Mouse (Mus musculus) stomach, postnatal 0 days (tissue): ENCODE data around the gene Cct7. TPM values are rescaled to one million over a fixed set of nuclear protein-coding genes. Genes with fewer than 3 reads are reported as not detected.
A peak's percentile ranks its signal among the peaks of the same experiment; 100 is the strongest.

Experiments
- ATAC-seq: fragments of 200-750 bp; cut with Nextera tagmentation; 2 replicates; pipeline ENCODE4 v1.8.0; 2017; ENCODE audit not compliant: low FRiP score, low TSS enrichment
- DNase-seq: peaks from one replicate; pipeline ENCODE4 v3.0.0-alpha.2; 2016; ENCODE audit warnings: low spot score
- H3K27ac ChIP-seq: fragments of 300-500 bp; sonication (generic); replicated peaks from 2 replicates; pipeline ENCODE4 v1.5.1; 2014; ENCODE audit warnings: mild to moderate bottlenecking, control low read depth
- H3K27me3 ChIP-seq: fragments of 300-500 bp; sonication (generic); 2 replicates; pipeline ENCODE4 v1.6.1; 2014; ENCODE audit warnings: low read length; ENCODE audit not compliant: control insufficient read depth, insufficient read depth
- H3K36me3 ChIP-seq: fragments of 300-500 bp; sonication (generic); 2 replicates; pipeline ENCODE4 v1.6.1; 2014; ENCODE audit warnings: low read length, mixed read lengths; ENCODE audit not compliant: control insufficient read depth, insufficient read depth
- H3K4me1 ChIP-seq: fragments of 300-500 bp; sonication (generic); replicated peaks from 2 replicates; pipeline ENCODE4 v1.6.1; 2014; ENCODE audit warnings: antibody characterized with exemption; ENCODE audit not compliant: control insufficient read depth, insufficient read depth
- H3K4me2 ChIP-seq: fragments of 300-500 bp; sonication (generic); replicated peaks from 2 replicates; pipeline ENCODE4 v1.6.1; 2014; ENCODE audit warnings: low read depth, mild to moderate bottlenecking, control low read depth, moderate library complexity
- H3K4me3 ChIP-seq: fragments of 300-500 bp; sonication (generic); 2 replicates; pipeline ENCODE4 v1.5.1; 2014; ENCODE audit warnings: low read depth, low read length, control low read depth
- H3K9ac ChIP-seq: fragments of 300-500 bp; sonication (generic); 2 replicates; pipeline ENCODE4 v1.6.1; 2014; ENCODE audit warnings: mild to moderate bottlenecking, low read length, control low read depth, mixed read lengths
- H3K9me3 ChIP-seq: fragments of 300-500 bp; sonication (generic); 2 replicates; pipeline ENCODE4 v1.6.1; 2016; ENCODE audit warnings: low read length; ENCODE audit not compliant: control insufficient read depth
- CTCF ChIP-seq: IDR thresholded peaks from 2 replicates; pipeline ENCODE4 v1.5.1; 2016; ENCODE audit warnings: antibody characterized with exemption, low read depth, mild to moderate bottlenecking, moderate library complexity
- EP300 ChIP-seq: optimal IDR thresholded peaks from 2 replicates; pipeline ENCODE3; 2016; ENCODE audit warnings: antibody characterized with exemption
- WGBS: fragments of 180-500 bp; shearing (Covaris S2); extraction: QIAGEN DNeasy Blood & Tissue Kit; methylation state at CpG from one replicate; pipeline ENCODE4 v1.1.7; 2014; 5-methylcytosine and 5-hydroxymethylcytosine counted together
- polyA plus RNA-seq: library from polyadenylated mRNA; unstranded; fragments of >200 nt; fragmentation: Nextera tagmentation; extraction: Ambion mirVana; gene quantifications from 2 replicates; pipeline ENCODE4 v1.2.1, GENCODE M21; 2015

Gene Cct7
- polyA plus RNA-seq, 1 experiment from 2014 or later, result 219 TPM

DNA sequence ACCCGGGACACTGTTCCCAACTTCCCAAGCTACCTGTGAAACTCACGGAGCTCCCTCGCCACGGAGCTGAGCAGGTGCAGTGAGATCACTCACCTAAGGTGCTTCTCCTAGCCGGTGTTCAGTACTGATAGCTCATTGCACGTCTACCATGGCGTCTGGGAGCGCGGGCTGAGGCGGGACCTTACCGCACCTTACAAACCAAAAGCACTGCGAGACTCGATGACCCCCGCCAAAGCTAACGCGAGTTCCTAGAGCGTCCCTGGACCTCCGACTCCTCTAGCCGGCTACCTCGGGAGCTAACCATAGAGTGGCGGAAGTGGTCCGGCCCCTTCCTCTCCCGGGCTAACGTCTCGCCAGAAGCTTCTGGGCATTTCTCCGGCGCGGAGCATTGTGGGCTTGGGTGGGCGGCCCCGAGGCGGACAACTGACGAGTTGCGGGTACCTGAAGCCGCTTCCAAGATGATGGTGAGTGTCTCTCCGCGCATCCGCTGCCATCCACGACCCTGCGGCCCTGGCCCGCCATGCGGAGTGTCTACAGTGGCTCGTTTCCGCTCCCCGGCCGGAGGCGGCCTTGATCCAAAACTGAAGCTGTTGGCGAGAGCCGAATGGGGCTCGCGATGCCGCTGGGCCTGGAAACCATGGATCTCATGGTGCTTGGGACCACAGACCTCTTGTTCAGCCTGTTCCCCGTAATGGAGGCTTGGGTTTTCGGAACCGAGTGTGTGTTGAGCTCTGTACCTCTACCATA, 523 bp downstream of the Cct7 start, which contains the start of gene Pradc1:
Gene Pradc1 (minus strand): TSS at position 307 of the 747 bp plus-strand sequence.
- Histone ChIP-seq H3K9me3 (no peaks in the 10 kb centered on the region), H3K36me3 (no peaks in the 10 kb centered on the region), H3K9ac (peak within 1 kb of the TSS; percentile 89), H3K4me2 (peak within 1 kb of the TSS; percentile 98), H3K4me3 (peak within 1 kb of the TSS; percentile 82), H3K27ac (peak within 1 kb of the TSS; percentile 98), H3K4me1 (no peaks in the 10 kb centered on the region), H3K27me3 (no peaks in the 10 kb centered on the region)
- WGBS, result under 1% methylated on average over 54 of the region's 54 CpGs
- TF ChIP-seq EP300 (peak; percentile 97), CTCF (no peak)
- DNase-seq (peak; percentile 99), ATAC-seq (peak; percentile 91)

DNA sequence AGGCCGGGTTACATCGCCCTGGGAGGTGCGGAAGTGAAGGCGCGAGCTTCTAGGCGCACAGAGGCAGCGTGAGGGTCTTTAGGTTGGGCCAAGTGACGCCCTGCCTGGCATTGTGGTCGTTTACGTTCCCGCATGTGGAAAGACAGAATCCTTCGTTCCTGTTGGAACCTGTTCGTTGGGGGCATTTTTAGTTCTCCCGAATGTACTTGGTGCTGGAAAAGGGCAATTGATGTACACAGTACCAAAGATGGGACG, 1.0 kb downstream of the Cct7 start:
- under 1% methylated on average over 15 of the region's 15 CpGs for WGBS
- no peaks in the 10 kb centered on the region for H3K27me3 ChIP-seq
- H3K4me1 ChIP-seq, result no peaks in the 10 kb centered on the region
- H3K4me3 ChIP-seq, result peak overlapping the region; percentile 82
- H3K9ac ChIP-seq, result peak overlapping the region; percentile 89
- no peaks in the 10 kb centered on the region for H3K9me3 ChIP-seq
- H3K27ac ChIP-seq, result peak overlapping the region; percentile 98
- TF ChIP-seq CTCF (no peak), EP300 (no peak)
- peak overlapping the region; percentile 76 for H3K4me2 ChIP-seq
- H3K36me3 ChIP-seq, result no peaks in the 10 kb centered on the region
- DNase-seq (no peak), ATAC-seq (no peak)

- no peak for ATAC-seq
- peak; percentile 31 for DNase-seq
- peak overlapping the region; percentile 98 for H3K27ac ChIP-seq
- TF ChIP-seq EP300, result no peak
- no peak for TF ChIP-seq CTCF
- H3K4me1 ChIP-seq, result no peaks in the 10 kb centered on the region
- no peaks in the 10 kb centered on the region for H3K27me3 ChIP-seq
- peak overlapping the region; percentile 76 for H3K4me2 ChIP-seq
- H3K9me3 ChIP-seq, result no peaks in the 10 kb centered on the region
- 2% methylated on average over 7 of the region's 7 CpGs for WGBS
- no peaks in the 10 kb centered on the region for H3K36me3 ChIP-seq
- H3K9ac ChIP-seq, result peak overlapping the region; percentile 89
- H3K4me3 ChIP-seq, result peak overlapping the region; percentile 82
Measured at GRCm38 (mm10) chr6:85452816-85453215, 1.5 kb downstream of the Cct7 start.

GRCm38 (mm10) chr6:85459621-85460020, 8.3 kb downstream of the Cct7 start:
- Histone ChIP-seq H3K36me3 (peaks cover 28% of the 10 kb centered on the region), H3K4me3 (no peak overlapping the region), H3K9me3 (no peaks in the 10 kb centered on the region), H3K4me2 (no peak overlapping the region), H3K4me1 (no peaks in the 10 kb centered on the region), H3K27ac (no peak overlapping the region), H3K9ac (no peak overlapping the region), H3K27me3 (no peaks in the 10 kb centered on the region)
- no peak for ATAC-seq
- WGBS, result 89% methylated on average over 2 of the region's 2 CpGs
- TF ChIP-seq CTCF (peak; percentile 9; the same call in 1 of the 2 replicates), EP300 (no peak)
- DNase-seq, result no peak

DNA sequence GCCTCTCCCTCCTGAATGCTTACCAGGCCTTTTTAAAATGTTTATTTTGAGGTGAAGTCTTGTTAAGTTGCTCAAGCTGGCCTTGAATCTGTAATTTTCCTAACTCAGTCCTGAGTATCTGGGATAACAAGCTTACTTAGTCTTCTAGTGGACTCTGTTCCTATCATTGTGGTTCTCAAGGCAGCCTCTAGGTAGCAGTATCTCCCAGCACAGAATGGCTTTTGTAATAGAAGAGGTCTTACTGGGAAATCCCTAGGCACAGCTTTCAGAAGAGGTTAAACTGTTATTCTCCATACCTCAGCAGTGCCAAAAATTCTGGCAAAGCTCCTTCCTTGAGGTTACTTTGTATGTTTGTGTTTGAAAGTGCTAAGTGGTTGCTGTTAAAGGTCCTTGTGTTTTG, 14.1 kb downstream of the Cct7 start:
- TF ChIP-seq CTCF, result peak; percentile 67
- TF ChIP-seq EP300, result no peak
- no peak for ATAC-seq
- Histone ChIP-seq H3K4me1 (no peaks in the 10 kb centered on the region), H3K4me3 (no peak overlapping the region), H3K27me3 (no peaks in the 10 kb centered on the region), H3K36me3 (peaks cover 45% of the 10 kb centered on the region), H3K9ac (no peak overlapping the region), H3K27ac (no peak overlapping the region), H3K4me2 (no peak overlapping the region), H3K9me3 (no peaks in the 10 kb centered on the region)
- no peak for DNase-seq

DNA sequence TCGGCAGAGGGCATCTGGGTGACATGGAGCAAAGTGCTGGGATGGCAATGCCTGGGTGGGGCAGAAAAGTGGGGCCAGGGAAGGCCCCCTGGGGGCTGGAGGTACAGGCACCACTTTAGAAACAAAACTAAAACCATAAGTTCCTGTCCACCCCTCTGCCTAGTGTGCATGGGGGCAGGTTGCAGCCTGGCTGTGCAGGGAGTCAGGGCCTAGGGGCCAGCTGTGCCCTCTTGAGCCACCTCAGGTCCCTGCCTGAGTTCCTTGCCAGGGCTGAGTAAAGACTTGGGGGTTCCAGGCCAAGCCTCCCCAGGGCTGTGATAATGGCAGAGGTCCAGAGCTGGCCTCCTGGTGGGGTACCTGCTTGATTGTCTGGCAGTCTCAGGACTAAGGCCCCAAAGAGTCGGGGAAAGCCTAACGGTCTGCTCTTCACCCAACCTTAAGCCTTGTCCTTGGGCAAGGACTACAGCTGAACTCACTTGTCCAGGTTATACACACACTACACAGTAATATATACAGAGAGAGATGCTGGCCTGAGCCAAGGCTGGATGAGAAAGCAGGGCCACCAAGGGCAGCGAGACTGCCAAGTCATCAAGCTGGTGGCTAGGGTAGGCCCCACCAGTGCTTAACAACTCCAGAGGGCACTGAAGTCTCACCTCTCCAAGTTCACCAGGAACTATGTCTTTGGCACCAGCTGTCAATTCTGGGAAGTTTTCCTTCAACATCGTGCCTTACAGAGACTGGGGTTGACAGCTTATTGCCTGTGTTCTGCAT, 18.5 kb downstream of the Cct7 start:
- H3K36me3 ChIP-seq, result peaks cover 21% of the 10 kb centered on the region

More for the DNA sequence above, 18.5 kb downstream of the Cct7 start:
- no peak overlapping the region for H3K4me2 ChIP-seq
- ATAC-seq (no peak), DNase-seq (no peak)
- TF ChIP-seq EP300, result no peak
- TF ChIP-seq CTCF, result no peak
- H3K27ac ChIP-seq, result no peak overlapping the region
- H3K9ac ChIP-seq, result no peak overlapping the region
- whole genome bisulfite sequencing, result 64% methylated on average over 5 of the region's 5 CpGs
- H3K4me3 ChIP-seq, result no peak overlapping the region
- no peaks in the 10 kb centered on the region for H3K4me1 ChIP-seq
- H3K9me3 ChIP-seq, result no peaks in the 10 kb centered on the region
- no peaks in the 10 kb centered on the region for H3K27me3 ChIP-seq
